Mouse (Mus musculus): ENCODE data around the gene Cst10. TPM values are rescaled to one million over a fixed set of nuclear protein-coding genes. Genes with fewer than 3 reads are reported as not detected.

Cst10 gene
- not detected for total RNA-seq (2021)
- long read RNA-seq, experiment 1: 0 reads
- long read RNA-seq, experiment 2: 0 reads

GRCm38 (mm10) chr2:149404757-149405156 is at the start of gene Cst10:
Gene Cst10 (plus strand): TSS chr2:149405057.
- DNase-seq: no peak

- no peak for DNase-seq
Observed at GRCm38 (mm10) chr2:149392951-149393350, 11.9 kb upstream of the Cst10 start.

GRCm38 (mm10) chr2:149422564-149422963 is 17.7 kb downstream of the Cst10 start:
- peak; percentile 1 to 20 for DNase-seq
